Mouse (Mus musculus) heart, postnatal 25 days (tissue): ENCODE data around the gene Macrod2. TPM values are rescaled to one million over a fixed set of nuclear protein-coding genes. Genes with fewer than 3 reads are reported as not detected.

Experiments
- DNase-seq: peaks from one replicate; pipeline ENCODE4 v3.0.0; 2022; ENCODE audit warnings: low spot score
- intact Hi-C: fragments of 180-260 bp; cut with DNase I; formaldehyde crosslinking; loops from one replicate; pipeline ENCODE4 v1.15.1; 2025
- total RNA-seq, 2 experiments: library from RNA; stranded (reverse); gene quantifications; 2 replicates each; pipeline ENCODE4 v1.2.3; 2021

The Macrod2 gene
- total RNA-seq, 2 experiments from 2014 or later: 8.9 to 9.0 TPM

GRCm38 (mm10) chr2:141711785-141712184 lies 1316.7 kb downstream of the Macrod2 start:
- DNase-seq: no peak
- intact Hi-C loops: no loop called here

GRCm38 (mm10) chr2:141712265-141712664 lies 1317.2 kb downstream of the Macrod2 start:
- intact Hi-C loops: no loop called here
- no peak for DNase-seq

- DNase-seq: no peak
- intact Hi-C loops: no loop called here
Observed at GRCm38 (mm10) chr2:141715061-141715460, 1320.0 kb downstream of the Macrod2 start.

GRCm38 (mm10) chr2:141722531-141722930 lies 1327.4 kb downstream of the Macrod2 start:
- no peak for DNase-seq
- intact Hi-C loops: no loop called here

- no peak for DNase-seq
- intact Hi-C loops: no loop called here
Observed at GRCm38 (mm10) chr2:141728998-141729397, 1333.9 kb downstream of the Macrod2 start.

- intact Hi-C loops: no loop called here
- no peak for DNase-seq
Observed at GRCm38 (mm10) chr2:141736685-141737456, 1341.8 kb downstream of the Macrod2 start.

GRCm38 (mm10) chr2:141738702-141739101 lies 1343.6 kb downstream of the Macrod2 start:
- DNase-seq: no peak
- intact Hi-C loops: no loop called here

- intact Hi-C loops: no loop called here
- DNase-seq: no peak
Observed at GRCm38 (mm10) chr2:141740318-141740717, 1345.2 kb downstream of the Macrod2 start.

- DNase-seq: no peak
- intact Hi-C loops: no loop called here
Observed at GRCm38 (mm10) chr2:141800236-141800635, 1405.1 kb downstream of the Macrod2 start.

- DNase-seq: no peak
- intact Hi-C loops: no loop called here
Observed at GRCm38 (mm10) chr2:141800909-141801308, 1405.8 kb downstream of the Macrod2 start.

GRCm38 (mm10) chr2:141816266-141816665 lies 1421.2 kb downstream of the Macrod2 start:
- intact Hi-C loops: no loop called here

GRCm38 (mm10) chr2:141817546-141818180 lies 1422.6 kb downstream of the Macrod2 start:
- intact Hi-C loops: no loop called here
- DNase-seq: no peak

More at GRCm38 (mm10) chr2:141816266-141816665, 1421.2 kb downstream of the Macrod2 start:
- DNase-seq: no peak

GRCm38 (mm10) chr2:141820795-141821194 lies 1425.7 kb downstream of the Macrod2 start:
- intact Hi-C loops: no loop called here
- no peak for DNase-seq

- intact Hi-C loops: no loop called here
Observed at GRCm38 (mm10) chr2:141825606-141826495, 1430.7 kb downstream of the Macrod2 start.

GRCm38 (mm10) chr2:141830496-141830895 lies 1435.4 kb downstream of the Macrod2 start:
- intact Hi-C loops: no loop called here
- no peak for DNase-seq

More at GRCm38 (mm10) chr2:141825606-141826495, 1430.7 kb downstream of the Macrod2 start:
- DNase-seq: no peak

GRCm38 (mm10) chr2:141831515-141831914 lies 1436.4 kb downstream of the Macrod2 start:
- intact Hi-C loops: no loop called here
- no peak for DNase-seq

GRCm38 (mm10) chr2:141834156-141834782 lies 1439.2 kb downstream of the Macrod2 start:
- intact Hi-C loops: no loop called here
- DNase-seq: no peak

- intact Hi-C loops: no loop called here
- DNase-seq: no peak
Observed at GRCm38 (mm10) chr2:141844408-141845175, 1449.5 kb downstream of the Macrod2 start.

- no peak for DNase-seq
- intact Hi-C loops: no loop called here
Observed at GRCm38 (mm10) chr2:141859220-141859619, 1464.1 kb downstream of the Macrod2 start.
